Mouse (Mus musculus): ENCODE measurements around the gene Arhgap45.
A peak's percentile ranks its signal among the peaks of the same experiment; 100 is the strongest.

The Arhgap45 gene

DNA sequence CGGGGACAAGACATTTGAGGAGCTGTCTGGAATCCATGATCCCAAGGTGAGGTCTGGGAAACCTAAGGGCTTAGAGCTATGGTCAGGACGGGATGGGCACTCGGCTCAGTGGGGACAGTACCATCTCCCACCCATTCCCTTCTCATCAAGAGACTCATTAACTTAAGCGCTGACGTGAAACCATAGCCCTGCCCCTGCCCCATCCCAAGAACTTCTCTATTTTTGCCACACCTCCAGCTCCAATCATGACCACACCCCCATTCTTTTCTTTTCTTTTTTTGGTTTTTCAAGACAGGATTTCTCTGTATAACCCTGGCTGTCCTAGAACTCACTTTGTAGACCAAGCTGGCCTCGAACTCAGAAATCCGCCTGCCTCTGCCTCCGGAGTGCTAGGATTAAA lies 41.8 kb upstream of the Arhgap45 start:
- TF ChIP-seq POU5F1 (IDR thresholded peaks at IDR 0.05; ENCODE audit: borderline replicate concordance, low read length) = no peak
- TF ChIP-seq CTCF (conservative IDR thresholded peaks at IDR 0.05; ENCODE audit: low read length) = no peak
- no peak for TF ChIP-seq NANOG (IDR thresholded peaks at IDR 0.05; ENCODE audit: borderline replicate concordance, low read length)
- H3K27me3 ChIP-seq (ENCODE audit: insufficient read depth, low read length) = peaks cover 75% of the 10 kb centered on the region
- peaks cover 81% of the 10 kb centered on the region for H3K4me1 ChIP-seq (replicated peaks; ENCODE audit: low read depth, low read length)
- no peaks in the 10 kb centered on the region for H3K9me3 ChIP-seq (ENCODE audit: low read length)
- H3K4me3 ChIP-seq (replicated peaks; ENCODE audit: low read length) = no peak overlapping the region
- H3K36me3 ChIP-seq (ENCODE audit: insufficient read depth, low read length) = peaks cover 25% of the 10 kb centered on the region

GRCm38 (mm10) chr10:79976071-79976721 lies 40.3 kb upstream of the Arhgap45 start:
- peak overlapping the region; percentile 75 for H3K4me3 ChIP-seq (replicated peaks; ENCODE audit: low read length)
- peaks cover 61% of the 10 kb centered on the region for H3K27me3 ChIP-seq (ENCODE audit: insufficient read depth, low read length)
- H3K4me1 ChIP-seq (replicated peaks; ENCODE audit: low read depth, low read length) = peaks cover 88% of the 10 kb centered on the region
- peaks cover 40% of the 10 kb centered on the region for H3K36me3 ChIP-seq (ENCODE audit: insufficient read depth, low read length)
- TF ChIP-seq CTCF (conservative IDR thresholded peaks at IDR 0.05; ENCODE audit: low read length) (no peak), NANOG (IDR thresholded peaks at IDR 0.05; ENCODE audit: borderline replicate concordance, low read length) (no peak)
- H3K9me3 ChIP-seq (ENCODE audit: low read length) = no peaks in the 10 kb centered on the region

GRCm38 (mm10) chr10:79976722-79977107 lies 39.7 kb upstream of the Arhgap45 start:
- Histone ChIP-seq H3K4me1 (replicated peaks; ENCODE audit: low read depth, low read length) (peaks cover 88% of the 10 kb centered on the region), H3K4me3 (replicated peaks; ENCODE audit: low read length) (peak overlapping the region; percentile 75), H3K36me3 (ENCODE audit: insufficient read depth, low read length) (peaks cover 45% of the 10 kb centered on the region), H3K9me3 (ENCODE audit: low read length) (no peaks in the 10 kb centered on the region), H3K27me3 (ENCODE audit: insufficient read depth, low read length) (peaks cover 56% of the 10 kb centered on the region)
- TF ChIP-seq CTCF (conservative IDR thresholded peaks at IDR 0.05; ENCODE audit: low read length) = no peak
- TF ChIP-seq POU5F1 (IDR thresholded peaks at IDR 0.05; ENCODE audit: borderline replicate concordance, low read length) = no peak
- no peak for TF ChIP-seq NANOG (IDR thresholded peaks at IDR 0.05; ENCODE audit: borderline replicate concordance, low read length)

GRCm38 (mm10) chr10:79977324-79977723 lies 39.1 kb upstream of the Arhgap45 start:
- Histone ChIP-seq H3K4me3 (replicated peaks; ENCODE audit: low read length) (peak overlapping the region; percentile 75), H3K9me3 (ENCODE audit: low read length) (no peaks in the 10 kb centered on the region), H3K4me1 (replicated peaks; ENCODE audit: low read depth, low read length) (peaks cover 88% of the 10 kb centered on the region), H3K27me3 (ENCODE audit: insufficient read depth, low read length) (peaks cover 50% of the 10 kb centered on the region), H3K36me3 (ENCODE audit: insufficient read depth, low read length) (peaks cover 49% of the 10 kb centered on the region)
- TF ChIP-seq POU5F1 (IDR thresholded peaks at IDR 0.05; ENCODE audit: borderline replicate concordance, low read length) (no peak), NANOG (IDR thresholded peaks at IDR 0.05; ENCODE audit: borderline replicate concordance, low read length) (no peak)

- Histone ChIP-seq H3K36me3 (ENCODE audit: insufficient read depth, low read length) (peaks cover 56% of the 10 kb centered on the region), H3K4me3 (replicated peaks; ENCODE audit: low read length) (peak overlapping the region; percentile 75), H3K4me1 (replicated peaks; ENCODE audit: low read depth, low read length) (peaks cover 91% of the 10 kb centered on the region), H3K27me3 (ENCODE audit: insufficient read depth, low read length) (peaks cover 44% of the 10 kb centered on the region), H3K9me3 (ENCODE audit: low read length) (no peaks in the 10 kb centered on the region)
- TF ChIP-seq POU5F1 (IDR thresholded peaks at IDR 0.05; ENCODE audit: borderline replicate concordance, low read length) = no peak
- no peak for TF ChIP-seq NANOG (IDR thresholded peaks at IDR 0.05; ENCODE audit: borderline replicate concordance, low read length)
- TF ChIP-seq CTCF (conservative IDR thresholded peaks at IDR 0.05; ENCODE audit: low read length) = no peak
These were observed 38.4 kb upstream of the Arhgap45 start for GRCm38 (mm10) chr10:79978061-79978460.

GRCm38 (mm10) chr10:79979401-79980155 lies 36.9 kb upstream of the Arhgap45 start:
- peak overlapping the region; percentile 60 for H3K4me3 ChIP-seq (replicated peaks; ENCODE audit: low read length)
- H3K9me3 ChIP-seq (ENCODE audit: low read length) = no peaks in the 10 kb centered on the region
- TF ChIP-seq NANOG (IDR thresholded peaks at IDR 0.05; ENCODE audit: borderline replicate concordance, low read length) (no peak), CTCF (conservative IDR thresholded peaks at IDR 0.05; ENCODE audit: low read length) (no peak), POU5F1 (IDR thresholded peaks at IDR 0.05; ENCODE audit: borderline replicate concordance, low read length) (no peak)
- peaks cover 81% of the 10 kb centered on the region for H3K4me1 ChIP-seq (replicated peaks; ENCODE audit: low read depth, low read length)
- H3K36me3 ChIP-seq (ENCODE audit: insufficient read depth, low read length) = peaks cover 58% of the 10 kb centered on the region
- peaks cover 29% of the 10 kb centered on the region for H3K27me3 ChIP-seq (ENCODE audit: insufficient read depth, low read length)

DNA sequence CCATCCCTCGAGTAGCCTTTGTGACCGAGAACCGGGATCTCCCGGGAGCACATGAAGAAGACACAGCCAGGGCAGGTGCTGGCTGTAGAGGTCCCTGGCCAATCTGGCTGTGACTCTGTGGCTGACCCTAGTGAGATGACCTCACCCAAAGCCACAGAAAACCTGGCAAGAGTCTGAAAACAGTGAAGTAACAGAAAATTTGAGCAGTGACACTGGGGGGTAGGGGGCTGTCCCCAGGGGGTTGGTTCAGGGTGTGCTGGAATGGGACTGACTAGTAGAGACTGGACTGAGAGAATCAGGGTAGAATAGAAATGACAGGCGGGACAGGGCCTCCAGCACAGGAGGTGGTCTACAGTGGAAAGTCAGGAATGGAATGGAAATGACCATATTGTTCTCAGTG lies 33.2 kb upstream of the Arhgap45 start:
- peaks cover 47% of the 10 kb centered on the region for H3K36me3 ChIP-seq (ENCODE audit: insufficient read depth, low read length)
- H3K4me3 ChIP-seq (replicated peaks; ENCODE audit: low read length) = peak overlapping the region; percentile 86
- TF ChIP-seq CTCF (conservative IDR thresholded peaks at IDR 0.05; ENCODE audit: low read length) (no peak), NANOG (IDR thresholded peaks at IDR 0.05; ENCODE audit: borderline replicate concordance, low read length) (no peak), POU5F1 (IDR thresholded peaks at IDR 0.05; ENCODE audit: borderline replicate concordance, low read length) (no peak)
- H3K9me3 ChIP-seq (ENCODE audit: low read length) = no peaks in the 10 kb centered on the region
- H3K4me1 ChIP-seq (replicated peaks; ENCODE audit: low read depth, low read length) = peaks cover 80% of the 10 kb centered on the region
- H3K27me3 ChIP-seq (ENCODE audit: insufficient read depth, low read length) = peaks cover 3% of the 10 kb centered on the region; the same call in 1 of the 2 replicates

DNA sequence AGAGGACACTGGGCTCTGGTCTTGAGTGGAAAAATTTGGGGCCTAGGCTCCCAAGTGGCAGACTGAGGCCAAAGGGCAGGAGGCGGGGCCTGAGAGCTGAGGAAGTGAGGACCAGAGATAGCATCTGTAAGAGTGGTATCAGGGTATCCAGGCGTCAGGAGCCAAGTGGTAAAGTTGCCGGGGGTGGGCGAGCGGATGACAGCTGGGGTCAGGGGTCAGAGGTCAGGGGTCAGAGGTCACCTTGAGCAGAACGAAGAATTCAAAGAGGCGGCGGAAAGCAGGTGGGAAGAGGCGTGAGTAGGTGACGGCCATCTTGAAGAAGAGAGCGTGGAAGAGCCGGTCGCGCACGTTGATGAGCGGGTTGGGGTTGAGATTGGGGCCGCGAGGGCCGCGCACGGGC lies 32.8 kb upstream of the Arhgap45 start:
- no peaks in the 10 kb centered on the region for H3K9me3 ChIP-seq (ENCODE audit: low read length)
- TF ChIP-seq NANOG (IDR thresholded peaks at IDR 0.05; ENCODE audit: borderline replicate concordance, low read length) = no peak
- no peak for TF ChIP-seq POU5F1 (IDR thresholded peaks at IDR 0.05; ENCODE audit: borderline replicate concordance, low read length)
- no peak for TF ChIP-seq CTCF (conservative IDR thresholded peaks at IDR 0.05; ENCODE audit: low read length)
- peaks cover 77% of the 10 kb centered on the region for H3K4me1 ChIP-seq (replicated peaks; ENCODE audit: low read depth, low read length)

More for the DNA sequence above, 32.8 kb upstream of the Arhgap45 start:
- peaks cover 6% of the 10 kb centered on the region for H3K27me3 ChIP-seq (ENCODE audit: insufficient read depth, low read length)
- peak overlapping the region; percentile 86 for H3K4me3 ChIP-seq (replicated peaks; ENCODE audit: low read length)
- H3K36me3 ChIP-seq (ENCODE audit: insufficient read depth, low read length) = peaks cover 43% of the 10 kb centered on the region
